Mouse (Mus musculus): ENCODE data around the gene Flywch1.

GRCm38 (mm10) chr17:23770493-23770892 lies 909 bp downstream of the Flywch1 start:
- no peak for TF ChIP-seq CTCF (IDR thresholded peaks at IDR 0.05; ENCODE audit: low read depth)
- no peak for TF ChIP-seq EP300 (IDR thresholded peaks at IDR 0.05; ENCODE audit: low read depth)

Measured in liver, embryonic 14.5 days (tissue).